Mouse (Mus musculus): ENCODE measurements at regions not wholly inside any gene's neighbourhood (a gene's known extent, or its start where the extent isn't known, plus 50 kb on each side); places are given as distances from the start of the nearest gene placed in this dataset.

DNA sequence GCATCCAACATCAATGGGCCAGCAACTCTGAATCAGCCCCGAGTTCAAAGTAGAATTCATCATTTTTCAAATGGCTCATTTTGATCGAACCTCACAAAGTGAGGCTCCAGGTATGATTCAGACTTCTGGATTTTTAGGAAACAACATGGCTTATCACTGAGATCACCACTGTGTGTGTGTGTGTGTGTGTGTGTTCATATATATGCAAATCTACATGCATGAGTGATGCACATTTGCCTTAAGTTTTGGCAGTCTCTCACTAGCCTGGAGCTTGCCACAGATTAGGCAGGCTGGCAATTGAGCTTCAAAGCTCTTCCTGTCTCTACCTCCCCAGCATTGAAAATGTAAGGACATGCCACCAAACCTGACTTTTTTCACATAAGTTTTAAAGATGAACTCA lies 195.1 kb upstream of the Mindy3 start:
- DNase-seq (ENCODE audit: low spot score) = no peak

GRCm38 (mm10) chr2:12613858-12614257 lies 194.6 kb upstream of the Mindy3 start:
- DNase-seq (ENCODE audit: low spot score) = no peak

GRCm38 (mm10) chr2:12582566-12582965 lies 163.3 kb upstream of the Mindy3 start:
- no peak for DNase-seq (ENCODE audit: low spot score)

DNA sequence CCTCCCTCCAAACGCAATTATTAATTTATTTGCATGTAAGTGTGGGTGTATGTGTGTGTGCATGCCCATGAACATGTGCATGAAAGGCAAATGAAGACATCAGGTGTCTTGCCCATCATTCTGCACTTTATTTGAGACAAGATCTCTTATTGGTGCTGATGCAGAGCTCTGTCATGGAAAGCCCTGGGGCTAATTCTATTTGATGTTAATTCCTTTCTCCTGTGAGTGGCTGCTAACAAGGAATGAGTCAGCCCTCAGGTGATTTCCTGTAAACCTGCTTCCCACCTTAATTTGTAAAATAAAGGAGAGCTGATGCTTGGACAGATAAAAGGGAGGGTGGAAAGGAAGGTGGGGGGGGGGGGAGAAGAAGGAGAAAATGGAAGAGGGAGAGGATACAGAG lies 138.5 kb upstream of the Mindy3 start:
- DNase-seq (ENCODE audit: low spot score) = no peak

GRCm38 (mm10) chr2:12522411-12522810 lies 103.1 kb upstream of the Mindy3 start:
- peak; percentile 53 for DNase-seq (ENCODE audit: low spot score)

DNA sequence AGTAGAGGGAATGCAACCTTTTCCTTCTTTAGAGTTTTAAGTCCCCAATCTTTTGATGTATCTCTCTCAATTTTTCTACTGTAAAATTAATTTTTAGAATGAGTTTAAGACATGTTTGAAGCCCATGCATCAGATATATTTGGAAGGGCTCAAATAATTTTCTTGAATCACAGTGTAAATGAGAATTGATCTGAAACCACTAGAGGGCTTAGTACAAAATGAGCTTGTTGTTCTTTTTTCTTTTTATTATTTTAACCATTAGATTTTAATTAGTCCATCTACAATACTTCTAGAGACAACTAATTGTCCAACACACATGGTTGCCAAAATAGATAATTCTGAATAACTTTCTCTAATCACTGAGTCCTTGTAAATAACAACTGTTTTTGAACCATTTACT lies 102.5 kb upstream of the Mindy3 start:
- no peak for DNase-seq (ENCODE audit: low spot score)

- DNase-seq (ENCODE audit: low spot score) = no peak
Observed at GRCm38 (mm10) chr2:12492369-12492768, 73.1 kb upstream of the Mindy3 start.

DNA sequence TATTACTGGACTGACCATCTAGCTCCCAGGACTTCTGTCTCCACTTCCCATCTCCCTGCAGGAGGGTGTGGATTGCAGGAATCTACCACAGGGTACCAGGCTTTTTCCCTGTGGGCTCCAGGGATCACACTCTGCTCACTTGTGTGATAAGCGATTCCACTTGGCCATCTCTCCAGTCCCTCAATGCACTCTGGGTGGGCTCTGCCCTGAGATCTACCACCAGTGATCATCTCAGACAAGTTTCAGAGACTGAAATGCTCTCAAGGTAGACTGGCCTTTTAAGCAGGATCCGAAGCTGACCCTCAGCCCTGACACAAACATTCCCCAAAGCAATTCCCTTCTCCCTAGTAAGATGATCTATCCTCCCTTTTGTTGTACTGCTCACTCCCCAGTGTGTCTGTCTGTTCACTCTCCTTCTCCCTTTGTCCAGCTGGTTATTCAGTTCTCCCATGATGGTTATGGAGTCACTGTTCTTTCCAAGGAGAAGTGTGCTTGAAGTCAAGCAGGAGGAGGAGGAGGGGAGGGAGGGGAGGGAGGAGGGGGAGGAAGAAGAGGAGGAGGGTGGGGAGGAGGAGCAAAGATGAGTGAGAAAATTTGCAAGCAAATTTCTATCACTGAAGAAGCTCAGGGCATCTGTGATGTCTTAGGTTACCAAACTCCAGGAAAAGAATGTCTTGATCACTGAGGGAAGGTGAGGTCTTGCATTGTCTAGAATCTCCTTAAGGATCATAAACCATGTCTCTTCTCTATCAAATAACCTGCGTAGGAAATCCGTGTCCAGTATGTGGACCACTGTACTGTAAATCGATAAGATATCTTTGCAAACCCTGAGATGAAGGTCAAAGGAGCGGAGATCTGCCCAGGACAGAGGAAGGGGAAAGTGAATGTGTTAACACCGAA lies 50.4 kb upstream of the Mindy3 start:
- no peak for DNase-seq (ENCODE audit: low spot score)

Measured in gastrocnemius, adult 18-20 months (tissue).